Mouse (Mus musculus) stomach, postnatal 0 days (tissue): Measurements from ENCODE around the gene Arhgef28. TPM values are rescaled to one million over a fixed set of nuclear protein-coding genes. Genes with fewer than 3 reads are reported as not detected.
A peak's percentile ranks its signal among the peaks of the same experiment; 100 is the strongest.
"Not testable (repeated sequence)": the region's sequence is repeated elsewhere in the genome, so short reads cannot be mapped to it uniquely, and the experiment has no call there.

Experiments used
- ATAC-seq: fragments of 200-750 bp; cut with Nextera tagmentation; 2 replicates; pipeline ENCODE4 v1.8.0; 2017; ENCODE audit not compliant: low FRiP score, low TSS enrichment
- DNase-seq: peaks from one replicate; pipeline ENCODE4 v3.0.0-alpha.2; 2016; ENCODE audit warnings: low spot score
- H3K27ac ChIP-seq: fragments of 300-500 bp; sonication (generic); replicated peaks from 2 replicates; pipeline ENCODE4 v1.5.1; 2014; ENCODE audit warnings: mild to moderate bottlenecking, control low read depth
- H3K27me3 ChIP-seq: fragments of 300-500 bp; sonication (generic); 2 replicates; pipeline ENCODE4 v1.6.1; 2014; ENCODE audit warnings: low read length; ENCODE audit not compliant: control insufficient read depth, insufficient read depth
- H3K36me3 ChIP-seq: fragments of 300-500 bp; sonication (generic); 2 replicates; pipeline ENCODE4 v1.6.1; 2014; ENCODE audit warnings: low read length, mixed read lengths; ENCODE audit not compliant: control insufficient read depth, insufficient read depth
- H3K4me1 ChIP-seq: fragments of 300-500 bp; sonication (generic); replicated peaks from 2 replicates; pipeline ENCODE4 v1.6.1; 2014; ENCODE audit warnings: antibody characterized with exemption; ENCODE audit not compliant: control insufficient read depth, insufficient read depth
- H3K4me2 ChIP-seq: fragments of 300-500 bp; sonication (generic); replicated peaks from 2 replicates; pipeline ENCODE4 v1.6.1; 2014; ENCODE audit warnings: low read depth, mild to moderate bottlenecking, control low read depth, moderate library complexity
- H3K4me3 ChIP-seq: fragments of 300-500 bp; sonication (generic); 2 replicates; pipeline ENCODE4 v1.5.1; 2014; ENCODE audit warnings: low read depth, low read length, control low read depth
- H3K9ac ChIP-seq: fragments of 300-500 bp; sonication (generic); 2 replicates; pipeline ENCODE4 v1.6.1; 2014; ENCODE audit warnings: mild to moderate bottlenecking, low read length, control low read depth, mixed read lengths
- H3K9me3 ChIP-seq: fragments of 300-500 bp; sonication (generic); 2 replicates; pipeline ENCODE4 v1.6.1; 2016; ENCODE audit warnings: low read length; ENCODE audit not compliant: control insufficient read depth
- CTCF ChIP-seq: IDR thresholded peaks from 2 replicates; pipeline ENCODE4 v1.5.1; 2016; ENCODE audit warnings: antibody characterized with exemption, low read depth, mild to moderate bottlenecking, moderate library complexity
- EP300 ChIP-seq: optimal IDR thresholded peaks from 2 replicates; pipeline ENCODE3; 2016; ENCODE audit warnings: antibody characterized with exemption
- WGBS: fragments of 180-500 bp; shearing (Covaris S2); extraction: QIAGEN DNeasy Blood & Tissue Kit; methylation state at CpG from one replicate; pipeline ENCODE4 v1.1.7; 2014; 5-methylcytosine and 5-hydroxymethylcytosine counted together
- polyA plus RNA-seq: library from polyadenylated mRNA; unstranded; fragments of >200 nt; fragmentation: Nextera tagmentation; extraction: Ambion mirVana; gene quantifications from 2 replicates; pipeline ENCODE4 v1.2.1, GENCODE M21; 2015

The Arhgef28 gene
- polyA plus RNA-seq, 1 experiment from 2014 or later, result 23.1 TPM

- Histone ChIP-seq H3K9ac (no peak overlapping the region), H3K27me3 (no peaks in the 10 kb centered on the region), H3K27ac (no peak overlapping the region), H3K4me2 (no peak overlapping the region), H3K4me3 (no peak overlapping the region), H3K36me3 (no peaks in the 10 kb centered on the region), H3K4me1 (no peaks in the 10 kb centered on the region; the same call in none of the 2 replicates), H3K9me3 (no peaks in the 10 kb centered on the region)
- no peak for DNase-seq
- WGBS, result 52% methylated on average over 7 of the region's 7 CpGs
- no peak for ATAC-seq
- TF ChIP-seq EP300, result no peak
- TF ChIP-seq CTCF, result no peak
Measured at GRCm38 (mm10) chr13:98112812-98113503, 93.3 kb downstream of the Arhgef28 start.

DNA sequence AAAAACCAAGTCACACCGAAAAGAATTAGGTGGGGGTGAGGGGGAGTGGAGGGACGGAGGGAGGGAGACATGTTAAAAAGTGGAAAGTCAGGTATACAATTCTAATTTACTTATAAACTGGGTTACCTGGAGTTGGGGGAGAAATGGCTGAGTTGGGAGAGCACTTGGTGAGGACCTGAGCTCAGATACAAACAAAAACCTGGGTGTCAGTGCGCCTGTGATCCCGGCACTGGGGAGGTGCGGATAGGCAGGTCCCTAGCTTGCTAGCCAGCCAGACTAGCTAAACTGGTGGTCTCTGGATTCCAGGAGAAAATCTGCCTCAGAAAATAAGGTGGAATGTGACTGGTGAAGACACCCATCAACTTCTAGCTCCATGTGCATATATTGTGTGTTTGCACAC lies 94.7 kb downstream of the Arhgef28 start:
- WGBS, result 85% methylated on average over 5 of the region's 5 CpGs
- no peak overlapping the region for H3K9ac ChIP-seq
- H3K9me3 ChIP-seq, result no peaks in the 10 kb centered on the region
- no peaks in the 10 kb centered on the region for H3K27me3 ChIP-seq
- TF ChIP-seq CTCF (no peak), EP300 (no peak)
- no peak for DNase-seq
- no peak overlapping the region for H3K4me2 ChIP-seq
- H3K27ac ChIP-seq, result no peak overlapping the region
- no peaks in the 10 kb centered on the region; the same call in 1 of the 2 replicates for H3K4me1 ChIP-seq
- H3K4me3 ChIP-seq, result no peak overlapping the region
- no peak for ATAC-seq
- no peaks in the 10 kb centered on the region for H3K36me3 ChIP-seq

DNA sequence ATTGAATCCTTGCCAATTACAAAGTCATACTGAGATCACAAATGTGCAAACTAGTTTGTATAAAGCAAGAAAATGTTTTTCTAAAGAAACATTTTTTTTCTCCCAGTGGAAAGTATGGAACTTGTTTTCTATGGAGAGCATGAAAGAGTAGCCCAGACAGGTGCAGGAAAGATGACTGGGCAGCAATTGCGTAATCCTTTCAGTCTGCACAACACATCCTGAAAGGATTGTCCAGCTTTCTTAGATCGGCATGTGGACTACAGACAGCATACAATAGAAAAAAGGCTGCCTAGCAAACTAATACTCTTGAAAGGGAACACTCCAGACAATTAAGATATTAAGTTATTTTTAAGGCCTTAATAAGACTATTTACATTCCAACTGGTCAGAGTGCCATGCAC lies 95.2 kb downstream of the Arhgef28 start:
- no peak overlapping the region for H3K27ac ChIP-seq
- no peak overlapping the region for H3K4me2 ChIP-seq
- DNase-seq (no peak), ATAC-seq (no peak)
- TF ChIP-seq CTCF (no peak), EP300 (no peak)
- H3K4me1 ChIP-seq, result no peaks in the 10 kb centered on the region; the same call in 1 of the 2 replicates
- 45% methylated on average over 2 of the region's 2 CpGs for WGBS
- no peak overlapping the region for H3K9ac ChIP-seq
- H3K36me3 ChIP-seq, result no peaks in the 10 kb centered on the region
- no peak overlapping the region for H3K4me3 ChIP-seq
- H3K27me3 ChIP-seq, result no peaks in the 10 kb centered on the region
- H3K9me3 ChIP-seq, result no peaks in the 10 kb centered on the region

DNA sequence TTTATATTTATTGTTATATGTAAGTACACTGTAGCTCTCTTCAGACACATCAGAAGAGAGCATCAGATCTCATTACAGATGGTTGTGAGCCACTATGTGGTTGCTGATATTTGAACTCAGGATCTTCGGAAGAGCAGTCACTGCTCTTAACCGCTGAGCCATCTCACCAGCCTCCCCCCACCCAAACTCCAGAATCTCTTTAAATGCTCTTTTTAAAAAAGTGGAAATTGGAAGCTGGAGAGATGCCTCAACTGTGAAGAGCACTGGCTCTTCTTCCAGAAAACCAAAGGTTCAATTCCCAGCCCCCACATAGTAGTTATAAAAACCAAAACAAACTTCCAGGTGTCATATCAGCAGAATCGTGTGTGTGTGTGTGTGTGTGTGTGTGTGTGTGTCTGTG lies 97.8 kb downstream of the Arhgef28 start:
- H3K9me3 ChIP-seq, H3K27ac ChIP-seq, DNase-seq, H3K4me2 ChIP-seq, H3K27me3 ChIP-seq, H3K4me3 ChIP-seq, H3K9ac ChIP-seq, H3K36me3 ChIP-seq, H3K4me1 ChIP-seq, ATAC-seq: not testable (repeated sequence)
- 79% methylated on average over 3 of the region's 3 CpGs for WGBS

- Histone ChIP-seq H3K4me2 (no peak overlapping the region), H3K9ac (no peak overlapping the region), H3K36me3 (no peaks in the 10 kb centered on the region), H3K4me3 (no peak overlapping the region), H3K27ac (no peak overlapping the region), H3K9me3 (no peaks in the 10 kb centered on the region), H3K4me1 (no peaks in the 10 kb centered on the region), H3K27me3 (no peaks in the 10 kb centered on the region)
- no peak for ATAC-seq
- WGBS, result 65% methylated on average over 2 of the region's 2 CpGs
- DNase-seq, result no peak
- TF ChIP-seq CTCF (no peak), EP300 (no peak)
Measured at GRCm38 (mm10) chr13:98107621-98108020, 98.6 kb downstream of the Arhgef28 start.

DNA sequence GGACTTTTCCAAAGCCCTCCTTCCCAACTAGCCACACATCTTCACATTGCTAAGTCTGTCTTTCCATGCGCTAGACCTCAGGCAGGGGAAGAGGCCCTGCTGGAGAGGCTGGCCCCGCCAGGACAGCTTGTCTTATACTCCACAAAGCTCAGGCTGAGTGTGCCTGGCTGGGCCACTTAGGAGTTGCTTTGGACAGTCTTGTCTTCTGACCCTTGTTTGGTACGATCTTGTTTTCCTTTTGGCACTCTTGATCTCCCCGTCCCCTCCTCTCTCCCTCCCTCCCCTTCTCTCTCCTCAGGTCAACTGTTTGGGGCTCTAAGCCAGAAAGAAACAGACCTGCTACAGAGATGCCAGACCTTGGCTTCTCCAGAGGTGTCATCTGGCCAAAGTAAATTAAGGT lies 110.3 kb downstream of the Arhgef28 start:
- Histone ChIP-seq H3K9ac (no peak overlapping the region), H3K27me3 (no peaks in the 10 kb centered on the region), H3K36me3 (no peaks in the 10 kb centered on the region), H3K4me1 (no peaks in the 10 kb centered on the region), H3K4me2 (no peak overlapping the region), H3K9me3 (no peaks in the 10 kb centered on the region), H3K27ac (no peak overlapping the region), H3K4me3 (no peak overlapping the region)
- ATAC-seq (0 out of 2 replicates have a peak, but pooled peaks have one; percentile 36), DNase-seq (no peak)
- TF ChIP-seq EP300 (no peak), CTCF (no peak)
- 64% methylated on average over 4 of the region's 4 CpGs for whole genome bisulfite sequencing
